Mouse (Mus musculus) stomach, adult 2 months (tissue): ENCODE measurements around the gene Fbxl16. TPM values are rescaled to one million over a fixed set of nuclear protein-coding genes. Genes with fewer than 3 reads are reported as not detected.

Experiments used
- polyA plus RNA-seq: library from polyadenylated mRNA; depleted of rRNA; stranded (reverse); fragments of >200 nt; gene quantifications from 2 replicates; pipeline ENCODE4 v1.2.3, GENCODE M21; 2012; rRNA removed

The Fbxl16 gene
- polyA plus RNA-seq, result 3.9 TPM in 2 replicates

GRCm38 (mm10) chr17:25808789-25809605, at the start of gene Fbxl16:
Fbxl16 (plus strand) TSS chr17:25809085.

GRCm38 (mm10) chr17:25773549-25774120, 35.2 kb upstream of the Fbxl16 start, which contains the start of gene Narfl:
Narfl (plus strand) TSS chr17:25773776.

GRCm38 (mm10) chr17:25785281-25785745, 23.6 kb upstream of the Fbxl16 start, which contains the start of gene Haghl:
Haghl (minus strand) TSS chr17:25785673.

GRCm38 (mm10) chr17:25786280-25786679, 22.6 kb upstream of the Fbxl16 start, which contains the start of gene Ccdc78:
Ccdc78 (plus strand) TSS chr17:25786580.

GRCm38 (mm10) chr17:25792615-25793014, 16.3 kb upstream of the Fbxl16 start, which contains the start of gene Fam173a:
Fam173a (minus strand) TSS chr17:25792901.

GRCm38 (mm10) chr17:25795609-25796092, 13.2 kb upstream of the Fbxl16 start, which contains the start of gene AC134908.4:
AC134908.4 (minus strand) TSS chr17:25795659.

GRCm38 (mm10) chr17:25796951-25797369, 11.9 kb upstream of the Fbxl16 start, which contains the start of gene Metrn:
Metrn (minus strand) TSS chr17:25797136.

GRCm38 (mm10) chr17:25823452-25823851, 14.6 kb downstream of the Fbxl16 start, which contains the start of gene Wdr24:
Wdr24 (plus strand) TSS chr17:25823627.

GRCm38 (mm10) chr17:25828712-25829557, 20.1 kb downstream of the Fbxl16 start, which contains the start of gene Jmjd8:
Jmjd8 (plus strand) TSS chr17:25828867.

GRCm38 (mm10) chr17:25833291-25833663, 24.4 kb downstream of the Fbxl16 start, which contains the start of gene Stub1:
Stub1 (minus strand) TSS chr17:25833404.

GRCm38 (mm10) chr17:25837076-25837410, 28.2 kb downstream of the Fbxl16 start, which contains the start of gene Rhbdl1:
Rhbdl1 (minus strand) TSS chr17:25837295.

GRCm38 (mm10) chr17:25841117-25841880, 32.4 kb downstream of the Fbxl16 start, which contains the start of gene Gm20683:
Gm20683 (minus strand) TSS chr17:25841763.

GRCm38 (mm10) chr17:25844396-25844901, 35.6 kb downstream of the Fbxl16 start, which contains the start of gene Rhot2:
Rhot2 (minus strand) TSS chr17:25844851.

GRCm38 (mm10) chr17:25860832-25861703, 52.2 kb downstream of the Fbxl16 start, which contains the start of gene Wdr90:
Wdr90 (minus strand) TSS chr17:25861501.

GRCm38 (mm10) chr17:25868601-25869191, 59.8 kb downstream of the Fbxl16 start, which contains the start of gene Mcrip2:
Mcrip2 (minus strand) TSS chr17:25868764.

